Mouse (Mus musculus) adrenal gland, adult 18-20 months (tissue): ENCODE measurements around the gene Fbxo17. TPM values are rescaled to one million over a fixed set of nuclear protein-coding genes. Genes with fewer than 3 reads are reported as not detected.
"Not testable (repeated sequence)": the region's sequence is repeated elsewhere in the genome, so short reads cannot be mapped to it uniquely, and the experiment has no call there.

Source experiments
- DNase-seq, 2 experiments: peaks; one replicate each; pipeline ENCODE4 v3.0.0; 2021 to 2022; ENCODE audit warnings: low spot score in 2 of 2
- long read RNA-seq, 2 experiments: library from polyadenylated mRNA; stranded (forward); transcript quantifications; one replicate each; pipeline ENCODE4 v2.0.0; 2021
- total RNA-seq, 2 experiments: library from RNA; stranded (reverse); gene quantifications; 1 replicate in 1 of 2; 2 replicates in 1 of 2; pipeline ENCODE4 v1.2.3; 2021

Gene Fbxo17
- total RNA-seq = 1 to 10 TPM; 2.4 to 2.8 TPM
- long read RNA-seq, experiment 1, partial matches to known transcripts = 1 of 3 reads
- long read RNA-seq, experiment 1, other reads (novel, unspliced or antisense) = 0 of 3 reads
- long read RNA-seq, experiment 2, transcript Fbxo17-202 (8 exons, 1,806 nt) = major isoform, 5 of 13 reads
- long read RNA-seq, experiment 2, partial matches to known transcripts = 0 of 13 reads
- long read RNA-seq, experiment 2, other reads (novel, unspliced or antisense) = 6 of 13 reads

- DNase-seq = peak; percentile 60 to 62
Observed at GRCm38 (mm10) chr7:28716590-28717281, at the start of gene Fbxo17. Fbxo17 (plus strand) TSS chr7:28716804.

GRCm38 (mm10) chr7:28671172-28671571 is 45.4 kb upstream of the Fbxo17 start:
- DNase-seq = no peak

GRCm38 (mm10) chr7:28672276-28672675 is 44.3 kb upstream of the Fbxo17 start:
- DNase-seq = no peak

- DNase-seq = not testable (repeated sequence)
Observed at GRCm38 (mm10) chr7:28672786-28673185, 43.8 kb upstream of the Fbxo17 start.

- no peak for DNase-seq
Observed at GRCm38 (mm10) chr7:28674994-28675393, 41.6 kb upstream of the Fbxo17 start.

GRCm38 (mm10) chr7:28675746-28676145 is 40.9 kb upstream of the Fbxo17 start:
- DNase-seq = peak in 1 of 2 experiments; percentile 40

- no peak for DNase-seq
Observed at GRCm38 (mm10) chr7:28676811-28677541, 39.6 kb upstream of the Fbxo17 start.

GRCm38 (mm10) chr7:28677624-28678023 is 39.0 kb upstream of the Fbxo17 start:
- DNase-seq = no peak

- no peak for DNase-seq
Observed at GRCm38 (mm10) chr7:28691075-28691474, 25.5 kb upstream of the Fbxo17 start.

GRCm38 (mm10) chr7:28692545-28693320 is 23.9 kb upstream of the Fbxo17 start, which contains the start of gene Fbxo27:
Fbxo27 (plus strand) TSS chr7:28692849.
- no peak for DNase-seq

- peak; percentile 20 to 35 for DNase-seq
Observed at GRCm38 (mm10) chr7:28693321-28693966, 23.2 kb upstream of the Fbxo17 start.

GRCm38 (mm10) chr7:28694423-28694822 is 22.2 kb upstream of the Fbxo17 start:
- DNase-seq = no peak

- DNase-seq = no peak
Observed at GRCm38 (mm10) chr7:28694966-28695511, 21.6 kb upstream of the Fbxo17 start.

- no peak for DNase-seq
Observed at GRCm38 (mm10) chr7:28697277-28697676, 19.3 kb upstream of the Fbxo17 start.

- DNase-seq = no peak
Observed at GRCm38 (mm10) chr7:28700269-28700668, 16.3 kb upstream of the Fbxo17 start.

- DNase-seq = not testable (repeated sequence)
Observed at GRCm38 (mm10) chr7:28701306-28701705, 15.3 kb upstream of the Fbxo17 start.

GRCm38 (mm10) chr7:28702601-28703143 is 13.9 kb upstream of the Fbxo17 start:
- DNase-seq = no peak

- DNase-seq = no peak
Observed at GRCm38 (mm10) chr7:28709454-28709853, 7.2 kb upstream of the Fbxo17 start.

- DNase-seq = no peak
Observed at GRCm38 (mm10) chr7:28710962-28711361, 5.6 kb upstream of the Fbxo17 start.

GRCm38 (mm10) chr7:28714667-28715066 is 1.9 kb upstream of the Fbxo17 start:
- no peak for DNase-seq
